Mouse (Mus musculus) spleen, adult 2 months (tissue): ENCODE measurements around the gene Atp10a. TPM values are rescaled to one million over a fixed set of nuclear protein-coding genes. Genes with fewer than 3 reads are reported as not detected.

Source experiments
- DNase-seq, 2 experiments: peaks; one replicate each; pipeline versions ENCODE4 v3.0.0 to v3.0.0-alpha.2; 2012 to 2021; ENCODE audit warnings: low spot score in 2 of 2, low read depth in 1 of 2
- H3K27ac ChIP-seq: fragments of 200-500 bp; 2 replicates; pipeline ENCODE4 v1.5.1; 2012; ENCODE audit warnings: low read length, inconsistent platforms; ENCODE audit not compliant: insufficient read depth
- H3K27me3 ChIP-seq: fragments of 200-500 bp; 2 replicates; pipeline ENCODE4 v1.6.1; 2012; ENCODE audit warnings: mild to moderate bottlenecking, moderate library complexity, low read length, inconsistent platforms; ENCODE audit not compliant: control insufficient read depth, insufficient read depth
- H3K36me3 ChIP-seq: fragments of 200-500 bp; 2 replicates; pipeline ENCODE4 v1.6.1; 2012; ENCODE audit warnings: mild to moderate bottlenecking, low read length, inconsistent platforms; ENCODE audit not compliant: control insufficient read depth, insufficient read depth
- H3K4me1 ChIP-seq: fragments of 200-500 bp; 2 replicates; pipeline ENCODE4 v1.6.1; 2011; ENCODE audit warnings: inconsistent platforms; ENCODE audit not compliant: control insufficient read depth, insufficient read depth, insufficient read length
- H3K4me3 ChIP-seq: fragments of 200-500 bp; 2 replicates; pipeline ENCODE4 v1.5.1; 2011; ENCODE audit warnings: mild to moderate bottlenecking, inconsistent platforms; ENCODE audit not compliant: insufficient read depth, insufficient read length; ENCODE audit errors: extremely low read depth
- CTCF ChIP-seq: fragments of 200-500 bp; IDR thresholded peaks from 2 replicates; pipeline ENCODE4 v1.5.1; 2011; ENCODE audit warnings: mild to moderate bottlenecking, inconsistent platforms; ENCODE audit not compliant: insufficient read depth, insufficient read length, insufficient replicate concordance; ENCODE audit errors: extremely low read depth
- POLR2A ChIP-seq: fragments of 200-500 bp; IDR thresholded peaks from 2 replicates; pipeline ENCODE4 v1.6.1; 2011; ENCODE audit warnings: low read depth, low read length, inconsistent platforms
- WGBS: fragments of 180-500 bp; shearing (Covaris S2); methylation state at CpG from one replicate; pipeline ENCODE4 v1.1.7; 2018; 5-methylcytosine and 5-hydroxymethylcytosine counted together
- polyA plus RNA-seq: library from polyadenylated mRNA; depleted of rRNA; stranded (reverse); fragments of >200 nt; gene quantifications from 2 replicates; pipeline ENCODE4 v1.2.3, GENCODE M21; 2012

Gene Atp10a
- polyA plus RNA-seq, 1 experiment, result 2.6 TPM

DNA sequence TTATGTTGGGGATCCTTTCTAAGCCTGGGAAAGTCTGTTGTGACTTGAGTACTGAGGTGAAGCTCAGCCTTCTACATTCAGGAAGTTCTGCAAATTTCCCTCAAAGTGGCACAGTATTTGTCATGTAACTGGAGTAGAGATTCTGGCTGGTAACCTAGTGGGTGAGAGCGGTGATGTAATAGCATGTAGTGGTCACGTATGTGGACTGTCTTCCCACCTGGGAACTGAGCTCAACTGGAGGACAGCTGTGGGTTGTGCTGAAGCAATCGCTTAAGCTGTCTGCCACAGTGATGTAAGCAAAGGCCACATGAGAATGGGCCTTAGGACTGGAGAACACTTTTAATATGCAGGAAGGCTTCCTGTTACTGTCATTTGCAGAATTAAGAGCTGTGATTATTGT lies 60.7 kb downstream of the Atp10a start:
- Histone ChIP-seq H3K27me3 (no peaks in the 10 kb centered on the region), H3K36me3 (no peaks in the 10 kb centered on the region), H3K4me3 (no peak overlapping the region), H3K4me1 (peaks cover 3% of the 10 kb centered on the region; the same call in 1 of the 2 replicates), H3K27ac (no peak overlapping the region)
- TF ChIP-seq POLR2A (no peak), CTCF (no peak)
- WGBS, result 76% methylated on average over 3 of the region's 3 CpGs
- no peak for DNase-seq

DNA sequence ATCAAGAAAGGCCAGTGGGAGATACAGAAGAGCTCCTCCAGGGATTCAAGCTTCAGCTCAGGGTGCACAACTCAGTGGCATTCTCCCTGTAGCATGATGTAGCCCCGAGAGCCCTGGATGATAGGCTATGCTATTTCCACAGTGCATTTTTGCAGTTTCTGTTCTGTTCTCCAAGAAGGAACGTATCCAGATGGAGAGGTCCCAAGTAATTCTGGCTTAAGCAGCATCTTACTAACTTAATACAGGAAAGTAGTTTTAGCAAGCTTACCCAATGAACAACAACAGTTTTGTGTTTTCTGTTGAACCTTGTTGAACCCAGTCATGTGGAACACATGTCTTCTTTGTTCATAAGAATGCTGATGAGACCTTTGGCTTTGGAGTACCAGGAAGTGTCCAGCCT lies 62.6 kb downstream of the Atp10a start:
- Histone ChIP-seq H3K4me1 (no peaks in the 10 kb centered on the region), H3K27me3 (no peaks in the 10 kb centered on the region), H3K4me3 (no peak overlapping the region), H3K27ac (no peak overlapping the region), H3K36me3 (no peaks in the 10 kb centered on the region)
- 82% methylated on average over 2 of the region's 2 CpGs for WGBS
- TF ChIP-seq CTCF, result no peak
- no peak for TF ChIP-seq POLR2A
- DNase-seq, result no peak

DNA sequence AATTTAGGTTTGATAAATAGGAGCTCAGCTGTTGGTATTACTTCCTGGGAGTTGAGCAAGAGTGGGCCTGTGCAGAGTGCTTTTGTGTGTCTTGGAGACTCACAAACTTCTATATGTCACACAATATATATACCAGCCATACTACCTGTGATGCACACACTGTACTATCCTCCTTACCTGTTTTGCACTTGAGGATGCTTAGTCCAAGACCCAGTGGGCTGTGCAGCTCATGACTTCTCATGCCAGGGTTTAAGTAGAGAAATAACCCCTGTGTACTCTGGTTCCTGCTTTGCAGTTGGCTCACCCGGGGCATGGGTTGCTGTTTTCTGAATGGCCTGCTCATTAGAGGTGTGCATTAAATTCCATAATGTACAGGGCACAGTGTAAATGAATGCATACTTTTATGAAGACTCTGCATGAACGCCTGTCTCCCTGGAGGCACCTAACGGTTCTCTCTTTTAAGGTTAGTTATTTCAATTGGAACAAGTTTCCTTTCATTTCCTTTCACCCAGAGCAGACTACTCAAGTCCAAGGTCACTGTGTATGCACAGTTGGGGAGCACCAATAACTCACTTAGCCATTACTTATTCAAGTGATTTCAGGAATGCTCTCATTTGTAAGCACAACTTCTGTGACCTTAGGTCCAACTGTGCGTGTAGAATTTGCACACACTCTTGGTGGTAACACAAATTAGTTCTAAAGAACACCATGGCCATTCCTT lies 63.4 kb downstream of the Atp10a start:
- 61% methylated on average over 4 of the region's 4 CpGs for WGBS
- Histone ChIP-seq H3K27ac (no peak overlapping the region), H3K4me3 (no peak overlapping the region), H3K27me3 (no peaks in the 10 kb centered on the region), H3K36me3 (no peaks in the 10 kb centered on the region), H3K4me1 (no peaks in the 10 kb centered on the region)
- DNase-seq, result no peak
- TF ChIP-seq POLR2A (no peak), CTCF (no peak)

DNA sequence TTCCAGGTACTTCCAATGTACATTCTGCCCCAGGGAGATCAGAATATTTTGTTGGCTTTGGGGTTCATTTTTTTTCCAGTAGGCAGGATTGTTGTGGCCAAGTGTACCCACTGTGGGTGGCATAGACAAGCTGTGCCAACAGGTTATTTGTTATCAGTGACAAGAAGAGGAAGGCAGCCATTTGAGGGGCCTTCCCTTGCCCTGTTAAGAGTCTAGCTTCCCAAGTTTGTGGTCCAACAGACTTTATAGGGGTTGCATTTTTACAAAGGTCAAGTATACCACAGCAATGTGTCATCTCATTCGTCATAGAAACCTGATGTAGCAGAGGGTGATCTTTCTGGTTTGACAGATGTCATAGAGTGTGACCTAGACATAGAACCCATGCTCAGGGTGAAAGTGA lies 66.3 kb downstream of the Atp10a start:
- WGBS, result 46% methylated on average over 1 of the region's 1 CpGs
- no peaks in the 10 kb centered on the region for H3K36me3 ChIP-seq
- no peak overlapping the region for H3K27ac ChIP-seq
- DNase-seq, result no peak
- H3K4me1 ChIP-seq, result no peaks in the 10 kb centered on the region; the same call in 1 of the 2 replicates
- no peak for TF ChIP-seq POLR2A
- TF ChIP-seq CTCF, result no peak
- H3K4me3 ChIP-seq, result no peak overlapping the region
- no peaks in the 10 kb centered on the region for H3K27me3 ChIP-seq

DNA sequence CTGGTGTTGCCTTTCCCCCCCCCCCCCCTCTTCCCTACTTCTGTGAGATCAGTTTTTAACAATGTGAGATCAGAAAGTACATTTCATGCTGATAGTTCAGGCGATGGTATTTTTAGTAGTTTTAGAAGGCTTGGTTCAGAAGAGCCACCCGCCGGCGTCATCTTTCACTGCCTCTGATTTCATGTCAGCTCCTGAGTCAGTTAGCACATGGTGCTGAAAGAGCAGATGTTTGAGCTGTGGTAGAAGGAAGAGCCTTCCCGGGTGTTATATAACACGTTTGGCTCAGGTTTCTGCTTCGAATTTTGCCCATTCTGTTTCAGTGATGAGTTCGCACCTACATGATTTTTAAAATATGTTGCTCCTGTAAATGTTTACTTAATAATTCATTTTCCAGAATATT lies 74.2 kb downstream of the Atp10a start:
- Histone ChIP-seq H3K27me3 (no peaks in the 10 kb centered on the region), H3K36me3 (no peaks in the 10 kb centered on the region), H3K4me3 (no peak overlapping the region), H3K4me1 (peaks cover 6% of the 10 kb centered on the region), H3K27ac (no peak overlapping the region)
- no peak for TF ChIP-seq CTCF
- no peak for TF ChIP-seq POLR2A
- DNase-seq, result no peak
- WGBS, result 11% methylated on average over 8 of the region's 8 CpGs

DNA sequence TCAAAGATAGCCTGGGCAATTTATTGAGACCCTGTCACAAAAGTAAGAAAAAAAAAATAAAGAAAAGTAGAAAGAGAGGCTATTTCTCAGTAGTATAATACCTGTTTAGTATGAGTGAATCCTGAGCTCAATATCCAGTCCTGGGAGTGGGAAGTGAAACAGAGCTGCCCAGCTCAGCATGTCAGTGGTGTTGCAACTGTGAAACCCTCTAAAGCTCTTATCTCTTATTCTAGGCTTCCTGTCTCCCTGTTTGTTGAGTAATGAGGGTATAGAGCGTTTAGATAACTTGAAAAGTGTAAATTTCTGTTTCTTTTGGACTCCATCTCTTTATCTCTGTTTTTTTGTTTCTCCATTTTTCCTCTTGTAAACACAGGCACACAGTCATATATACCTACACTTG lies 74.9 kb downstream of the Atp10a start:
- H3K27ac ChIP-seq, result no peak overlapping the region
- 20% methylated on average over 1 of the region's 1 CpGs for WGBS
- DNase-seq, result no peak

DNA sequence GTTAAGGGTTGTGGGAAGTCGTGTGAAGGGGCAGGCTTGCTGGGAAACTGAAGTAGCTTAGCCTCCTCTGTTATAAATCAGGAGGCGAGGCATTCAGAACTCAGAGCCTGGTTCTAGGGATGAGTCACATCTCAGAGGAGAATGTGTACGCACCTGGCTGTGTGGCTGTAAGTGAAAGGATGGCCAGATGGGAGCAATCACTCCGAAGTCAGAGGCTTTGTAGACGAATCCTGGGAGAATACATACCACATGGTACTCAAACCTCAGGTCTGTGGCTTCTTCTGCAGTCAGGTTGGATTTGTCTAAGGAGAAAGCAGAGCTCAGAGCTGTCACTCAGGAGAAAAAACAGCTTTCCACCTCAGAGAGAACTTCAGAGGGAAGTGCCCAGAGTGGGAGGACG lies 76.4 kb downstream of the Atp10a start:
- DNase-seq, result no peak

More for the DNA sequence above, 74.9 kb downstream of the Atp10a start:
- H3K27me3 ChIP-seq, result no peaks in the 10 kb centered on the region
- no peak overlapping the region for H3K4me3 ChIP-seq
- H3K4me1 ChIP-seq, result peaks cover 6% of the 10 kb centered on the region
- TF ChIP-seq POLR2A, result no peak
- no peak for TF ChIP-seq CTCF
- no peaks in the 10 kb centered on the region for H3K36me3 ChIP-seq

More for the DNA sequence above, 76.4 kb downstream of the Atp10a start:
- Histone ChIP-seq H3K36me3 (no peaks in the 10 kb centered on the region), H3K27me3 (no peaks in the 10 kb centered on the region), H3K4me1 (peaks cover 6% of the 10 kb centered on the region; the same call in 1 of the 2 replicates), H3K4me3 (no peak overlapping the region), H3K27ac (no peak overlapping the region)
- no peak for TF ChIP-seq POLR2A
- no peak for TF ChIP-seq CTCF
- WGBS, result 67% methylated on average over 6 of the region's 6 CpGs
